Mouse (Mus musculus) limb, embryonic 13.5 days (tissue): ENCODE measurements around the gene Gtf2h3. TPM values are rescaled to one million over a fixed set of nuclear protein-coding genes. Genes with fewer than 3 reads are reported as not detected.
"Not testable (repeated sequence)": the region's sequence is repeated elsewhere in the genome, so short reads cannot be mapped to it uniquely, and the experiment has no call there.

ENCODE experiments used
- ATAC-seq: fragments of 200-750 bp; cut with Nextera tagmentation; 2 replicates; pipeline ENCODE4 v1.8.0; 2017; ENCODE audit warnings: low read depth, moderate number of reproducible peaks, moderate TSS enrichment; ENCODE audit not compliant: low FRiP score
- H3K27ac ChIP-seq: fragments of 300-500 bp; sonication (generic); 2 replicates; pipeline ENCODE4 v1.5.1; 2015; ENCODE audit warnings: inconsistent platforms, mild to moderate bottlenecking, moderate library complexity
- H3K27me3 ChIP-seq: fragments of 300-500 bp; sonication (generic); 2 replicates; pipeline ENCODE4 v1.6.1; 2015; ENCODE audit warnings: mild to moderate bottlenecking, inconsistent platforms
- H3K36me3 ChIP-seq: fragments of 300-500 bp; sonication (generic); 2 replicates; pipeline ENCODE4 v1.6.1; 2015; ENCODE audit warnings: inconsistent platforms, mild to moderate bottlenecking, moderate library complexity
- H3K4me1 ChIP-seq: fragments of 300-500 bp; sonication (generic); 2 replicates; pipeline ENCODE4 v1.6.1; 2015; ENCODE audit warnings: inconsistent platforms
- H3K4me2 ChIP-seq: fragments of 300-500 bp; sonication (generic); replicated peaks from 2 replicates; pipeline ENCODE4 v1.6.1; 2015; ENCODE audit warnings: inconsistent platforms, mild to moderate bottlenecking, moderate library complexity
- H3K4me3 ChIP-seq: fragments of 300-500 bp; sonication (generic); 2 replicates; pipeline ENCODE4 v1.5.1; 2015; ENCODE audit warnings: moderate library complexity, mild to moderate bottlenecking, inconsistent platforms
- H3K9ac ChIP-seq: fragments of 300-500 bp; sonication (generic); 2 replicates; pipeline ENCODE4 v1.6.1; 2015; ENCODE audit warnings: mild to moderate bottlenecking, inconsistent platforms
- H3K9me3 ChIP-seq: fragments of 300-500 bp; sonication (generic); 2 replicates; pipeline ENCODE4 v1.6.1; 2016; ENCODE audit warnings: inconsistent platforms
- WGBS: fragments of 180-500 bp; shearing (Covaris S2); methylation state at CpG from one replicate; pipeline ENCODE4 v1.1.7; 2015; 5-methylcytosine and 5-hydroxymethylcytosine counted together
- polyA plus RNA-seq: library from polyadenylated mRNA; unstranded; fragments of >200 nt; fragmentation: Nextera tagmentation; extraction: Ambion mirVana; gene quantifications from 2 replicates; pipeline ENCODE4 v1.2.1, GENCODE M21; 2015

Gtf2h3 gene
- polyA plus RNA-seq, 1 experiment from 2014 or later = 78.5 TPM

GRCm38 (mm10) chr5:124540383-124540786, 38.6 kb upstream of the Gtf2h3 start, which contains the start of gene Tmed2:
Gene Tmed2, plus strand, starts transcription at chr5:124540695.
- WGBS = under 1% methylated on average over 35 of the region's 35 CpGs
- H3K27me3 ChIP-seq = 0 out of 2 replicates have a peak, but pooled peaks cover 4% of the 10 kb centered on the region
- H3K4me3 ChIP-seq = peak within 1 kb of the TSS; percentile 98
- no peaks in the 10 kb centered on the region for H3K9me3 ChIP-seq
- peaks cover 30% of the 10 kb centered on the region for H3K36me3 ChIP-seq
- peaks cover 18% of the 10 kb centered on the region for H3K4me1 ChIP-seq
- H3K27ac ChIP-seq = peak within 1 kb of the TSS; percentile 88
- ATAC-seq = peak; percentile 95
- H3K4me2 ChIP-seq = peak within 1 kb of the TSS; percentile 69
- peak within 1 kb of the TSS; percentile 97 for H3K9ac ChIP-seq

- under 1% methylated on average over 79 of the region's 89 CpGs for WGBS
- H3K36me3 ChIP-seq = peaks cover 37% of the 10 kb centered on the region
- H3K9me3 ChIP-seq = no peaks in the 10 kb centered on the region
- 0 out of 2 replicates have a peak, but pooled peaks cover 4% of the 10 kb centered on the region for H3K27me3 ChIP-seq
- H3K9ac ChIP-seq = peak overlapping the region; percentile 97
- H3K27ac ChIP-seq = peak overlapping the region; percentile 88
- H3K4me2 ChIP-seq = peak overlapping the region; percentile 69
- ATAC-seq = peak; percentile 74
- H3K4me3 ChIP-seq = peak overlapping the region; percentile 98
- peaks cover 18% of the 10 kb centered on the region for H3K4me1 ChIP-seq
Observed at GRCm38 (mm10) chr5:124540905-124541601, 37.9 kb upstream of the Gtf2h3 start.

DNA sequence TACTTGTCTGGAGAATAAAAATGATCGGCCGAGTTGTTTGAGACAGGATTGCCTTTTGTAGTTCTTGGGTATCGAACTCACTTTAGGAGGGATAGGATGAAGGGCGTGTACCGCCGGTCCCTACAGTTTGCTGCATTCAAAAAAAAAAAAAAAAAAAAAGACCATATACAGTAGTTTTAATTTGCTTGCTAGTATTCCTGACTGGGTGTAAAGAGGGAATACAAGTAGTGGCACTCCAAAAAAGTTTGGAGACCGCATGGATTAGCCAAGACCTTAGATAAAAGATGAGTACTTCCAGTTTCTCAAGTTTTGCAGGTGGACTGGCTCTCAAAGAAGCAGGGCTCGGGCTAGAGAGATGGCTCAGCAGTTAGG, 37.4 kb upstream of the Gtf2h3 start:
- WGBS = 12% methylated on average over 8 of the region's 8 CpGs
- Histone ChIP-seq H3K9me3 (no peaks in the 10 kb centered on the region), H3K4me2 (peak overlapping the region; percentile 69), H3K27me3 (0 out of 2 replicates have a peak, but pooled peaks cover 4% of the 10 kb centered on the region), H3K36me3 (peaks cover 42% of the 10 kb centered on the region), H3K27ac (peak overlapping the region; percentile 88; the same call in 1 of the 2 replicates), H3K9ac (peak overlapping the region; percentile 97), H3K4me3 (peak overlapping the region; percentile 98), H3K4me1 (peaks cover 17% of the 10 kb centered on the region)
- no peak for ATAC-seq

DNA sequence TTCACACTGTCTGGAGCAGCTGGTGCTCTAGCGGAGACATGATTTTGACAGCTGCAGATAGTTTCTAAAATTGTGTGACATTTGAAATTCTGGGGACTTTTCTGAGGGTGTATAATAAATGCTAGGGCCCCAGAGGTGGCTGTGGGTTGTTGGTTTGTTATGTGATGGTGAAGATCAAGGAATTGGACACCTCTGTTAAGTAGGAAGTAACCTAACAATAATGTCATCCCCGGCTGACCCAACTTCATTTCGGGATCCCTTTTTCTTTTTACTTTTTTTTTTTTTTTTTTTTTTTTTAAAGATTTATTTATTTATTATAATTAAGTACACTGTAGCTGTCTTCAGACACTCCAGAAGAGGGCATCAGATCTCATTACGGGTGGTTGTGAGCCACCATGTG, 28.2 kb upstream of the Gtf2h3 start:
- Histone ChIP-seq H3K36me3 (peaks cover 47% of the 10 kb centered on the region), H3K4me1 (peaks cover 13% of the 10 kb centered on the region)
- not testable (repeated sequence) for H3K9ac ChIP-seq, H3K9me3 ChIP-seq, ATAC-seq, H3K4me3 ChIP-seq, H3K27me3 ChIP-seq, H3K4me2 ChIP-seq, H3K27ac ChIP-seq
- 70% methylated on average over 4 of the region's 4 CpGs for WGBS

DNA sequence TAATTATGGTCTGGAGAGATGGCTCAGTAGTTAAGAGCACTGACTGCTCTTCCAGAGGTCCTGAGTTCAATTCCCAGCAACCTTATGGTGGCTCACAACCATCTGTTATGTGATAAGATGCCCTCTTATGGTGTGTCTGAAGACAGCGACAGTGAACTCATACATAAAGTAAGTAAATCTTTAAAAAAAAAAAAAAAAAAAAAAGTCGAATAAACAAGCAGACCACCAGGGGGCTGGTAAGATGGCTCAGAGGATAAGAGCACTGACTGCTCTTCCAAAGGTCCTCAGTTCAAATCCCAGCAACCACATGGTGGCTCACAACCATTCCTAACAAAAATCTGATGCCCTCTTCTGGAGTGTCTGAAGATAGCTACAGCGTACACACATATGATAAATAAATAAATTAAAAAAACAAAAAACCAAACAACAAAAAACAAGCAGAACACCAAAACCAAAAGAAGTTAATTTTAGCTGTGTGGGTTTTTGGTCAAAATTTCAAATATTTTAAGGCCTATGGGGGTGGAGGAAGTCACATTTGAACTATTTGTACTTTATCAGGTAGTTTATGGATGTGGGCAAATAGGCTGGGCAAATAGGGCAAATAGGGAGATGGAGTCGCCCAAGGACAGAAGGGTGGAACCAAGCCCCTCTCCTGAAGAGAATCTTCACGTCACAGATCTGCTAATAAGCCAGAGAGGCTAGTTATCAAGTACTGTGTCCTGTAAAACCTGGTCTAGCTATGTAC, 27.4 kb upstream of the Gtf2h3 start:
- Histone ChIP-seq H3K9ac (peak overlapping the region; percentile 83), H3K4me2 (peak overlapping the region; percentile 74), H3K4me3 (peak overlapping the region; percentile 89), H3K4me1 (peaks cover 13% of the 10 kb centered on the region), H3K36me3 (peaks cover 47% of the 10 kb centered on the region)
- not testable (repeated sequence) for H3K27me3 ChIP-seq, ATAC-seq, H3K9me3 ChIP-seq, H3K27ac ChIP-seq
- WGBS = 34% methylated on average over 5 of the region's 5 CpGs

- peak overlapping the region; percentile 89 for H3K4me3 ChIP-seq
- no peak for ATAC-seq
- peak overlapping the region; percentile 74 for H3K4me2 ChIP-seq
- H3K9me3 ChIP-seq = no peaks in the 10 kb centered on the region
- H3K27ac ChIP-seq = peak overlapping the region; percentile 73
- peaks cover 47% of the 10 kb centered on the region for H3K36me3 ChIP-seq
- WGBS = 9% methylated on average over 9 of the region's 9 CpGs
- peaks cover 13% of the 10 kb centered on the region for H3K4me1 ChIP-seq
- H3K27me3 ChIP-seq = no peaks in the 10 kb centered on the region
- H3K9ac ChIP-seq = peak overlapping the region; percentile 83
Observed at GRCm38 (mm10) chr5:124552094-124552472, 26.9 kb upstream of the Gtf2h3 start.

GRCm38 (mm10) chr5:124552558-124553307, 26.2 kb upstream of the Gtf2h3 start, which contains the start of gene Ddx55:
Gene Ddx55, plus strand, starts transcription at chr5:124552864.
- H3K4me1 ChIP-seq = peaks cover 13% of the 10 kb centered on the region
- WGBS = under 1% methylated on average over 66 of the region's 66 CpGs
- peak within 1 kb of the TSS; percentile 74 for H3K4me2 ChIP-seq
- H3K4me3 ChIP-seq = peak within 1 kb of the TSS; percentile 89
- no peaks in the 10 kb centered on the region for H3K27me3 ChIP-seq
- H3K9me3 ChIP-seq = no peaks in the 10 kb centered on the region
- H3K9ac ChIP-seq = peak within 1 kb of the TSS; percentile 83
- peak; percentile 92 for ATAC-seq
- H3K27ac ChIP-seq = peak within 1 kb of the TSS; percentile 73
- H3K36me3 ChIP-seq = peaks cover 46% of the 10 kb centered on the region

DNA sequence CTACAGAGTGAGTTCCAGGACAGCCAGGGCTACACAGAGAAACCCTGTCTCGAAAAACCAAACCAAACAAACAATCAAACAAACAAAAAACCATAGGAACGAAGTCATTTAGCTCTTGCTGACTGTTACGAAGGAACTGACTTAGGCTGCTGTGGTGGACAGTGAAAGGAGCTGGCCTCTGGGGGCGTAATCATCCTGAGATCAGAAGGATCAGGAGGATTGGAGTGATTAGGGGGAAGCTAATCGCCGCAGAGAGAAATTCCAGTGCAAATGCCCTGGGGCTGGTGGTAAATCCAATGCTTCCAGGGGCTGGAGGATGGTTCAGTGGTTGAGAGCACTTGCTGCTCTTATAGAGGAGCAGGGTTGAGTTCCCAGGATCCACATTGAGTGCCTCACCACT, 25.3 kb upstream of the Gtf2h3 start:
- no peak overlapping the region for H3K27ac ChIP-seq
- 70% methylated on average over 6 of the region's 6 CpGs for WGBS
- H3K36me3 ChIP-seq = peaks cover 46% of the 10 kb centered on the region
- H3K4me2 ChIP-seq = peak overlapping the region; percentile 74
- H3K9me3 ChIP-seq = no peaks in the 10 kb centered on the region
- H3K4me3 ChIP-seq = peak overlapping the region; percentile 89
- no peak overlapping the region for H3K9ac ChIP-seq
- no peak for ATAC-seq
- H3K4me1 ChIP-seq = peaks cover 13% of the 10 kb centered on the region
- no peaks in the 10 kb centered on the region for H3K27me3 ChIP-seq

- H3K36me3 ChIP-seq = peaks cover 59% of the 10 kb centered on the region
- WGBS = 89% methylated on average over 1 of the region's 1 CpGs
- no peak overlapping the region for H3K4me2 ChIP-seq
- H3K27ac ChIP-seq = no peak overlapping the region
- H3K9ac ChIP-seq = no peak overlapping the region
- no peaks in the 10 kb centered on the region for H3K9me3 ChIP-seq
- ATAC-seq = no peak
- H3K27me3 ChIP-seq = no peaks in the 10 kb centered on the region
- peaks cover 13% of the 10 kb centered on the region for H3K4me1 ChIP-seq
- no peak overlapping the region for H3K4me3 ChIP-seq
Observed at GRCm38 (mm10) chr5:124555145-124555544, 23.8 kb upstream of the Gtf2h3 start.

GRCm38 (mm10) chr5:124571068-124571467, 7.9 kb upstream of the Gtf2h3 start:
- 85% methylated on average over 12 of the region's 12 CpGs for WGBS
- ATAC-seq = no peak
- Histone ChIP-seq H3K9me3 (no peaks in the 10 kb centered on the region), H3K27me3 (no peaks in the 10 kb centered on the region), H3K9ac (no peak overlapping the region), H3K4me3 (no peak overlapping the region), H3K4me1 (no peaks in the 10 kb centered on the region), H3K36me3 (peaks cover 99% of the 10 kb centered on the region), H3K4me2 (no peak overlapping the region), H3K27ac (no peak overlapping the region)

GRCm38 (mm10) chr5:124575467-124575866, 3.5 kb upstream of the Gtf2h3 start:
- no peak overlapping the region for H3K27ac ChIP-seq
- no peaks in the 10 kb centered on the region for H3K9me3 ChIP-seq
- ATAC-seq = no peak
- no peak overlapping the region for H3K4me3 ChIP-seq
- 80% methylated on average over 7 of the region's 7 CpGs for WGBS
- H3K27me3 ChIP-seq = no peaks in the 10 kb centered on the region
- H3K4me2 ChIP-seq = no peak overlapping the region
- no peak overlapping the region for H3K9ac ChIP-seq
- H3K36me3 ChIP-seq = peaks cover 72% of the 10 kb centered on the region
- peaks cover 18% of the 10 kb centered on the region for H3K4me1 ChIP-seq

DNA sequence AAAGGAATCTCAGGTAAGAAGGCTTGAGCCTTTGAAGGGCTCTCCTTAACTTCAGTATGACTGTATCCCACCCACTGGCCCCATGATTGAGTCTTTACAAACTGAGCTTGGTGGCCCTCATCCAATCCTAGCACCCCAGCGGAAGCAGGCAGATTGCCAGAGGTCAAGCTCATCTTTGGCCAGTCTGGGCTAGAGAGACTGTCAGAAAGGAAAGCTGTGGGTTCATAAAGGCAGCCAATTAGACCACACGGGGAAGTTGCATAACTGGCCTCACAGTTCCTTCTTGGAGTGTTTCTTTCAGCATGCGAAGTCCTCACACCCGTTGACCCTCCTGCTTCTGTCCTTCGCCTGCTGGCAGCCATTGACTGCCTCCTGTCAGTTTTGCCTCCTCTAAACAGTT, 3.6 kb downstream of the Gtf2h3 start:
- WGBS = 94% methylated on average over 5 of the region's 5 CpGs
- Histone ChIP-seq H3K27me3 (no peaks in the 10 kb centered on the region), H3K36me3 (peaks cover 54% of the 10 kb centered on the region), H3K4me3 (no peak overlapping the region), H3K9me3 (no peaks in the 10 kb centered on the region), H3K4me2 (no peak overlapping the region), H3K27ac (no peak overlapping the region), H3K4me1 (peaks cover 18% of the 10 kb centered on the region), H3K9ac (no peak overlapping the region)
- no peak for ATAC-seq
